Mouse (Mus musculus) E14TG2a.4 (cell line): ENCODE results near the gene Btd.

Source experiments
- H3K27me3 ChIP-seq: 2 replicates; pipeline ENCODE4 v1.6.1; 2014; ENCODE audit warnings: low read length, control low read depth; ENCODE audit not compliant: insufficient read depth
- H3K36me3 ChIP-seq: 2 replicates; pipeline ENCODE4 v1.6.1; 2014; ENCODE audit warnings: low read length, control low read depth; ENCODE audit not compliant: insufficient read depth
- H3K4me1 ChIP-seq: replicated peaks from 2 replicates; pipeline ENCODE4 v1.6.1; 2014; ENCODE audit warnings: low read depth, low read length, control low read depth
- H3K4me3 ChIP-seq: replicated peaks from 2 replicates; pipeline ENCODE4 v1.5.1; 2014; ENCODE audit warnings: mild to moderate bottlenecking, low read length
- H3K9me3 ChIP-seq: 2 replicates; pipeline ENCODE4 v1.6.1; 2014; ENCODE audit warnings: low read length, control low read depth
- CTCF ChIP-seq: conservative IDR thresholded peaks from 2 replicates; pipeline ENCODE4 v1.5.1; 2014; ENCODE audit warnings: low read length
- NANOG ChIP-seq: IDR thresholded peaks from 2 replicates; pipeline ENCODE4 v1.6.1; 2014; ENCODE audit warnings: borderline replicate concordance, low read length, mixed read lengths
- POU5F1 ChIP-seq: IDR thresholded peaks from 2 replicates; pipeline ENCODE4 v1.6.1; 2014; ENCODE audit warnings: low read length, borderline replicate concordance

The Btd gene

DNA sequence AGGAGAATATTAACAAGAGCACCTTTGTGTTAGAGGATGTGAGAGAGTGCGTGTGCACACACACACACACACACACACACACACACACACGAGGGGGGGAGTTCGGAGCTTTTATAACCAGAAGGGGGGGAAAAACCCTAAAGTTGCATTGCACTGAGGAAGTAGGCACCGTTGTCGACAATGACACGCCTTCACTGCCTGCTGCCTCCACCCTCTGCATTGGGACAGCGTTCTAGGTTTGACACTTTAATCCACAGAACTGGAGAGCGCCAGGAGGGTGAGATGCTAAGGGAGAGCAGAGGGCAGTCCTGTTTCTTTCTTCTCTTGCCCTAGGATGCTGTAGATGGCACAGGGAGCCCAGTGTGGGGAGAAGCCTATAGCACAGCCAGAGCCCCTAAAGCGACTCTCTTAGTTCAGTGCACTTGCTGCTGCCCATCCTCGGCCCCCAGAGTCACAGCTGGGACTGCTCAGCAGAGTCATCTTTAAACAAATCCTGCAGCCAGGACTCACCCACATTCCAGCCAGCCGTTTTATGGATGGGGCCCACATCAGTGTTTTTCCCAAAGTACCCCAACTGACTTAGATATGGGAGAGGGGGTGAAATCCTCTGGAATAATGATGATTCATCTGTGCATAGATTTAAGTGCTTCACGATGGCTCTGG, 24.2 kb downstream of the Btd start:
- Histone ChIP-seq H3K9me3 (no peaks in the 10 kb centered on the region), H3K27me3 (no peaks in the 10 kb centered on the region; the same call in 1 of the 2 replicates), H3K4me3 (no peak overlapping the region), H3K4me1 (peaks cover 84% of the 10 kb centered on the region), H3K36me3 (0 out of 2 replicates have a peak, but pooled peaks cover 2% of the 10 kb centered on the region)
- no peak for TF ChIP-seq CTCF
- no peak for TF ChIP-seq NANOG
- no peak for TF ChIP-seq POU5F1

GRCm38 (mm10) chr14:31665566-31665940, 24.7 kb downstream of the Btd start:
- Histone ChIP-seq H3K4me3 (no peak overlapping the region), H3K9me3 (no peaks in the 10 kb centered on the region), H3K27me3 (no peaks in the 10 kb centered on the region; the same call in 1 of the 2 replicates), H3K4me1 (peaks cover 86% of the 10 kb centered on the region), H3K36me3 (0 out of 2 replicates have a peak, but pooled peaks cover 2% of the 10 kb centered on the region)
- TF ChIP-seq POU5F1 (no peak), NANOG (no peak), CTCF (no peak)

- H3K36me3 ChIP-seq: 0 out of 2 replicates have a peak, but pooled peaks cover 2% of the 10 kb centered on the region
- peak overlapping the region; percentile 17; the same call in 1 of the 2 replicates for H3K4me3 ChIP-seq
- TF ChIP-seq CTCF: no peak
- TF ChIP-seq POU5F1: no peak
- TF ChIP-seq NANOG: no peak
- peaks cover 86% of the 10 kb centered on the region for H3K4me1 ChIP-seq
- H3K9me3 ChIP-seq: no peaks in the 10 kb centered on the region
- H3K27me3 ChIP-seq: no peaks in the 10 kb centered on the region; the same call in 1 of the 2 replicates
Measured at GRCm38 (mm10) chr14:31666931-31667705, 26.3 kb downstream of the Btd start.

GRCm38 (mm10) chr14:31667741-31668140, 26.9 kb downstream of the Btd start:
- H3K4me1 ChIP-seq: peaks cover 80% of the 10 kb centered on the region
- TF ChIP-seq NANOG: no peak
- TF ChIP-seq CTCF: no peak
- TF ChIP-seq POU5F1: no peak

DNA sequence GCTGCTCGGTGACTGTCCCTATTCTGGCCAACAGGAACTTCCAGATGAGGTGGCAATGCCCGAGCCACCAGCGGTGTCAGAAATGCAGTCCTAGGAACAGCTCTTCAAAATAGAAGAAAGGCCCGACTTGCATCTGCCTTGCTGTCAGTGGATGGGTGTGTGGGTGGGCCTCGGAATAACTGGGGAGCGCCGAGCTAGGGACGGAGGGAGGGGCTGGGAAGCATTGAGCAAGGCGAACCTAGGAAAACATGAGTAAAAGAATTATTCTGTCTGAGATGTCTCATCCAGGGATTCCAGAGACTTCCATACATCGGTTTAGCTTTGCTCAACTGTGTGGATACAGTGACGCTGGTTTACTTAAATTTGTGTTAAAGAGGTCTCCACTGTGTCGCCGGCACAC, 27.5 kb downstream of the Btd start:
- H3K4me3 ChIP-seq: peak overlapping the region; percentile 17; the same call in 1 of the 2 replicates
- H3K4me1 ChIP-seq: peaks cover 74% of the 10 kb centered on the region
- TF ChIP-seq NANOG: no peak
- TF ChIP-seq POU5F1: no peak
- TF ChIP-seq CTCF: no peak
- H3K9me3 ChIP-seq: no peaks in the 10 kb centered on the region
- no peaks in the 10 kb centered on the region; the same call in 1 of the 2 replicates for H3K27me3 ChIP-seq
- H3K36me3 ChIP-seq: 0 out of 2 replicates have a peak, but pooled peaks cover 2% of the 10 kb centered on the region

More at GRCm38 (mm10) chr14:31667741-31668140, 26.9 kb downstream of the Btd start:
- Histone ChIP-seq H3K4me3 (peak overlapping the region; percentile 17; the same call in 1 of the 2 replicates), H3K9me3 (no peaks in the 10 kb centered on the region), H3K27me3 (no peaks in the 10 kb centered on the region; the same call in 1 of the 2 replicates), H3K36me3 (0 out of 2 replicates have a peak, but pooled peaks cover 2% of the 10 kb centered on the region)

DNA sequence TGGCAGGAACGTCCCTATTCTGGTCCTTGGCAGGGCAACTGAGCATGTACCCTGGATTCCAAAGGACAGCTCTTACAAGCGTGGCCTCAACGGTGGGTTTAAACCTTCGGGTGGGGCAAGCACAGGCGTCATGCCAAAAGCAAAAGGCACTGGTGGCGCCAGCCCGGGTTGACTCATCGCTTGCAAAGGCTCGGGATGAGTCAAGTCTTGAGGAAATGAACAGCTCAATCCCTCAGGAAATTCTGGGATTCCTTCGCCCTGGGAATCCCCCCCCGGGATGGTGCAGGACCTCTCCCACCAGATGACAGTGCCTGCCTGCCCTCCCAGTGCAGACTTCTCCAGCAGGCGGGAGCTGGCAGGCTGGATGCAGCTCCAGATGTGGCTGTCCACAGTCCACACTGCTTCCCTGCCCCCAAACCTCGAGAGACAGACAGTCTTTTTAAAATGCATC, 28.4 kb downstream of the Btd start:
- Histone ChIP-seq H3K4me3 (peak overlapping the region; percentile 37; the same call in 1 of the 2 replicates), H3K36me3 (0 out of 2 replicates have a peak, but pooled peaks cover 2% of the 10 kb centered on the region), H3K4me1 (peaks cover 67% of the 10 kb centered on the region), H3K27me3 (no peaks in the 10 kb centered on the region; the same call in 1 of the 2 replicates), H3K9me3 (no peaks in the 10 kb centered on the region)
- TF ChIP-seq POU5F1: no peak
- no peak for TF ChIP-seq CTCF
- no peak for TF ChIP-seq NANOG

- TF ChIP-seq CTCF (no peak), NANOG (no peak), POU5F1 (no peak)
- Histone ChIP-seq H3K27me3 (no peaks in the 10 kb centered on the region; the same call in 1 of the 2 replicates), H3K4me3 (peak overlapping the region; percentile 37; the same call in 1 of the 2 replicates), H3K4me1 (peaks cover 63% of the 10 kb centered on the region), H3K36me3 (0 out of 2 replicates have a peak, but pooled peaks cover 2% of the 10 kb centered on the region), H3K9me3 (no peaks in the 10 kb centered on the region)
Measured at GRCm38 (mm10) chr14:31669642-31670490, 29.0 kb downstream of the Btd start.
